ENCODE assay signal across 9 mouse cellular contexts in the genomic region with DNA sequence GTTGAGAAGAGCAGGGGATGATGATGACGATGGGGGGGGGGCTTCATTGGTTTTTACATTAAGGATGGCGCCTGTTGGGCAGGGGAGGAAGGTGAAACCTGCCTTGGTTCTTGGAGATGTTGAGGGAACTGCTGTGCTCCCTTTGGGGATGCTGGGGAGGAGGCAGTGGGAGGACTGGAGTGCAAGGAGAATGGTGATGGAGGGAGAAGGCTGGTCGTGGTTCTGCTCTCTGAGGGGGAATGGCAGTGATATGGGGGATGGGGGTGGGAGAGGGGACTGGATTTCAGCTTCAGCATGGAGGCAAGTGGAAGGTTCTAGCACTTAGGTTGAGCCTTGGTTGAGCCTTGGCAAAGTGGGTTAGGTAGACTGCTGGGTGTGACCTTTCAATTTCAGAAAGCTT. TPM values are rescaled to one million over a fixed set of nuclear protein-coding genes. Genes with fewer than 3 reads are reported as not detected.
DNase-seq lines count a peak whose midpoint lies in the region; ATAC-seq and TF ChIP-seq lines count a peak whose summit lies in the region.
"Had no signal": no experiment of that assay in that cellular context is flagged by ENCODE, and none has a peak within 500 bp of the region (broad histone marks: within the 10 kb centered on the region; RNA-seq: fewer than 3 reads in every experiment).

No protein-coding gene starts in this region.

- H3K9me3 ChIP-seq in heart, postnatal 0 days (replicated peaks; ENCODE audit: control insufficient read depth, low read length) = no peaks in the 10 kb centered on the region
- no peaks in the 10 kb centered on the region for H3K9me3 ChIP-seq in midbrain, embryonic 10.5 days (replicated peaks)

- peak overlapping the region; percentile 52; the same call in 1 of the 2 replicates for H3K4me3 ChIP-seq in heart, adult 2 months
- H3K4me3 ChIP-seq in heart, postnatal 0 days (ENCODE audit: low read depth, low read length) = peak overlapping the region; percentile 55
- H3K4me3 ChIP-seq in midbrain, embryonic 10.5 days = peak overlapping the region; percentile 73
- no peak overlapping the region for H3K4me3 ChIP-seq in left cerebral cortex, adult 2 months

- no peaks in the 10 kb centered on the region for H3K79me2 ChIP-seq in heart, adult 2 months (replicated peaks; ENCODE audit: control insufficient read depth, insufficient read depth, low read length)

- H3K36me3 ChIP-seq in heart, adult 2 months (ENCODE audit: control insufficient read depth, insufficient read depth, low read length) = peaks cover 8% of the 10 kb centered on the region
- H3K36me3 ChIP-seq in heart, postnatal 0 days (replicated peaks; ENCODE audit: control insufficient read depth, insufficient read depth, low read length) = no peaks in the 10 kb centered on the region
- no peaks in the 10 kb centered on the region for H3K36me3 ChIP-seq in midbrain, embryonic 10.5 days

- intact Hi-C loops in heart, adult 2 months (cut with DNase I) = no loop called here
- intact Hi-C loops in heart, postnatal 36 days (cut with DNase I) = loop anchor here (5.0 to 10.0 kb wide), 3 partner anchors 50 to 652 kb away; a partner anchor contains a TSS
- intact Hi-C loops in left cerebral cortex, adult 2 months (cut with DNase I) = no loop called here

- no peak for TF ChIP-seq CTCF in heart, adult 2 months (IDR thresholded peaks at IDR 0.05)
- TF ChIP-seq CTCF in heart, postnatal 0 days (IDR thresholded peaks at IDR 0.05; ENCODE audit: low read depth) = no peak
- no peak for TF ChIP-seq CTCF in left cerebral cortex, adult 2 months (IDR thresholded peaks at IDR 0.05)

- H3K9ac ChIP-seq in heart, adult 2 months (ENCODE audit: low read depth, low read length) = peak overlapping the region; percentile 25; the same call in 1 of the 2 replicates
- peak overlapping the region; percentile 59 for H3K9ac ChIP-seq in heart, postnatal 0 days (replicated peaks; ENCODE audit: low read depth, low read length)

- H3K4me1 ChIP-seq in heart, adult 2 months (ENCODE audit: control insufficient read depth, insufficient read depth, low read length) = no peaks in the 10 kb centered on the region; the same call in 1 of the 2 replicates
- H3K4me1 ChIP-seq in heart, postnatal 0 days (ENCODE audit: control insufficient read depth, insufficient read depth) = 0 out of 2 replicates have a peak, but pooled peaks cover 3% of the 10 kb centered on the region
- H3K4me1 ChIP-seq in midbrain, embryonic 10.5 days = peaks cover 37% of the 10 kb centered on the region

- peak overlapping the region; percentile 65 for H3K4me2 ChIP-seq in heart, postnatal 0 days (ENCODE audit: low read depth, low read length)

- no peaks in the 10 kb centered on the region for H3K27me3 ChIP-seq in heart, adult 2 months (ENCODE audit: control insufficient read depth, insufficient read depth, low read length)
- H3K27me3 ChIP-seq in heart, postnatal 0 days (ENCODE audit: control insufficient read depth, insufficient read depth, low read length) = no peaks in the 10 kb centered on the region
- no peaks in the 10 kb centered on the region for H3K27me3 ChIP-seq in midbrain, embryonic 10.5 days (ENCODE audit: low read depth, poor library complexity, severe bottlenecking)

- no peak for TF ChIP-seq POLR2A in heart, adult 2 months (IDR thresholded peaks at IDR 0.05; ENCODE audit: insufficient read depth, low read depth, low read length)

- DNase-seq in heart, adult 2 months = no peak
- no peak for DNase-seq in heart, postnatal 36 days
- peak; percentile 25 for DNase-seq in Muller cell, postnatal 12 days (ENCODE audit: inconsistent ontology term)
- DNase-seq in heart, postnatal 0 days (ENCODE audit: low spot score) = no peak
- DNase-seq in midbrain, embryonic 10.5 days (ENCODE audit: low spot score) = peak; percentile 15
- DNase-seq in spleen, adult 12 weeks (ENCODE audit: low spot score) = no peak
- DNase-seq in left cerebral cortex, adult 2 months (ENCODE audit: extremely low spot score in 1 of 2, low spot score in 2 of 2) = no peak
- no peak for DNase-seq in adrenal gland, adult (ENCODE audit: inconsistent age in 2 of 2, low spot score in 1 of 2)
- DNase-seq: lung, postnatal 36 days had no signal

- WGBS in heart, adult 2 months = 29% methylated on average over 3 of the region's 3 CpGs
- 41% methylated on average over 2 of the region's 3 CpGs for WGBS in heart, postnatal 0 days
- WGBS in midbrain, embryonic 10.5 days = 26% methylated on average over 3 of the region's 3 CpGs

- H3K27ac ChIP-seq in heart, adult 2 months = no peak overlapping the region; the same call in 1 of the 2 replicates
- peak overlapping the region; percentile 89 for H3K27ac ChIP-seq in heart, postnatal 0 days (ENCODE audit: low read depth)
- peak overlapping the region; percentile 93 for H3K27ac ChIP-seq in midbrain, embryonic 10.5 days (replicated peaks)
- H3K27ac ChIP-seq in left cerebral cortex, adult 2 months = no peak overlapping the region

- no peak for ATAC-seq in heart, postnatal 0 days (ENCODE audit: insufficient read depth, low read depth)

- no peak for TF ChIP-seq EP300 in heart, adult 2 months (IDR thresholded peaks at IDR 0.05; ENCODE audit: insufficient read depth, low read depth, low read length)
- no peak for TF ChIP-seq EP300 in heart, postnatal 0 days (IDR thresholded peaks at IDR 0.05; ENCODE audit: low read depth)

RNA-seq across cellular contexts. Expression of a gene that starts 0.8 kb away (rescaled TPM):
- 100 to 1,000 TPM; 111 to 140 TPM for total RNA-seq in heart, adult 2 months (2021)
- 123 and 197 TPM in 2 replicates for polyA plus RNA-seq in heart, adult 2 months (2012; rRNA removed)
- 100 to 1,000 TPM; 102 to 120 TPM for total RNA-seq in heart, postnatal 36 days (2021)
- 260 and 297 TPM in 2 replicates for total RNA-seq in heart, postnatal 0 days (2014; rRNA removed; ENCODE audit: low replicate concordance)
- 183 and 189 TPM in 2 replicates for polyA plus RNA-seq in heart, postnatal 0 days (2015; fragmentation: Nextera tagmentation; extraction: Ambion mirVana)
- polyA plus RNA-seq in midbrain, embryonic 10.5 days (2016; fragmentation: Nextera tagmentation; extraction: Ambion mirVana) = 83.1 and 106 TPM in 2 replicates
- 10 to 100 TPM; 89.4 to 94.0 TPM for total RNA-seq in left cerebral cortex, adult 2 months (2021)

Comparison
In these comparisons a context has a peak if more than half of its experiments do, and no peak if none do; other contexts are left out.
1. H3K27ac ChIP-seq: peak in heart, postnatal 0 days (single experiment) and midbrain, embryonic 10.5 days (single experiment); none in heart, adult 2 months (single experiment) and left cerebral cortex, adult 2 months (single experiment).
2. DNase-seq: peak in Muller cell, postnatal 12 days (single experiment) and midbrain, embryonic 10.5 days (single experiment); none in heart, adult 2 months (0 of 2), heart, postnatal 36 days (0 of 2), heart, postnatal 0 days (single experiment), spleen, adult 12 weeks (single experiment), left cerebral cortex, adult 2 months (0 of 2) and adrenal gland, adult (0 of 2).